Mouse (Mus musculus) ovary, adult 10 weeks (tissue): ENCODE results near the gene Krt9. TPM values are rescaled to one million over a fixed set of nuclear protein-coding genes. Genes with fewer than 3 reads are reported as not detected.

Experiments used
- polyA plus RNA-seq: library from polyadenylated mRNA; stranded (reverse); fragments of 350-450 nt; fragmentation: Illumina TruSeq; extraction: RNeasy Lipid Tissue Mini Kit (QIAGEN cat#74804); gene quantifications from one replicate; pipeline ENCODE4 v1.2.3, GENCODE M21; 2014

Gene Krt9
- polyA plus RNA-seq: not detected

GRCm38 (mm10) chr11:100192992-100193391 lies at the start of gene Krt9:
TSS of gene Krt9 (minus strand) at chr11:100193246.

GRCm38 (mm10) chr11:100207498-100207897 lies 14.5 kb upstream of the Krt9 start, which contains the start of gene Krt14:
TSS of gene Krt14 (minus strand) at chr11:100207548.

GRCm38 (mm10) chr11:100148615-100149330 lies 44.3 kb downstream of the Krt9 start, which contains the start of gene Krt19:
TSS of gene Krt19 (minus strand) at chr11:100148665.

Other genes with a start within 250 kb of the Krt9 start
- gene Krtap9-5, start 244.8 kb downstream of the Krt9 start, polyA plus RNA-seq: not detected
- gene Krtap29-1, start 214.2 kb downstream of the Krt9 start, polyA plus RNA-seq: not detected
- gene Krtap16-1, start 206.6 kb downstream of the Krt9 start, polyA plus RNA-seq: not detected
- not detected for gene Krtap17-1, start 199.3 kb downstream of the Krt9 start, polyA plus RNA-seq
- not detected for gene Krt33a, start 177.0 kb downstream of the Krt9 start, polyA plus RNA-seq
- not detected for gene Krt33b, start 163.4 kb downstream of the Krt9 start, polyA plus RNA-seq
- not detected for gene Krt34, start 151.7 kb downstream of the Krt9 start, polyA plus RNA-seq
- not detected for gene Krt31, start 142.7 kb downstream of the Krt9 start, polyA plus RNA-seq
- not detected for gene Krt32, start 105.0 kb downstream of the Krt9 start, polyA plus RNA-seq
- gene Krt35, start 97.0 kb downstream of the Krt9 start, polyA plus RNA-seq: not detected
- not detected for gene Krt36, start 87.6 kb downstream of the Krt9 start, polyA plus RNA-seq
- not detected for gene Krt13, start 71.7 kb downstream of the Krt9 start, polyA plus RNA-seq
- not detected for gene Krt15, start 57.3 kb downstream of the Krt9 start, polyA plus RNA-seq
- gene Krt19, start 44.6 kb downstream of the Krt9 start, polyA plus RNA-seq: 5.7 TPM
- gene Krt14, start 14.3 kb upstream of the Krt9 start, polyA plus RNA-seq: not detected
- not detected for gene Krt16, start 55.7 kb upstream of the Krt9 start, polyA plus RNA-seq
- gene Krt17, start 67.8 kb upstream of the Krt9 start, polyA plus RNA-seq: not detected
- not detected for gene Krt42, start 76.6 kb upstream of the Krt9 start, polyA plus RNA-seq
- gene Eif1, start 126.6 kb upstream of the Krt9 start, polyA plus RNA-seq: 1,574 TPM
- gene Gast, start 141.2 kb upstream of the Krt9 start, polyA plus RNA-seq: not detected
- gene Hap1, start 162.9 kb upstream of the Krt9 start, polyA plus RNA-seq: 0.48 TPM
- gene Jup, start 204.5 kb upstream of the Krt9 start, polyA plus RNA-seq: 1.7 TPM
- gene P3h4, start 221.6 kb upstream of the Krt9 start, polyA plus RNA-seq: 5.7 TPM
- 6.8 TPM for gene Fkbp10, start 222.5 kb upstream of the Krt9 start, polyA plus RNA-seq
- gene Nt5c3b, start 248.6 kb upstream of the Krt9 start, polyA plus RNA-seq: 46.1 TPM
- 0.46 TPM for gene Klhl10, start 248.7 kb upstream of the Krt9 start, polyA plus RNA-seq